Mouse (Mus musculus) bone marrow, adult 2 months (tissue): ENCODE measurements around the gene Cgnl1. TPM values are rescaled to one million over a fixed set of nuclear protein-coding genes. Genes with fewer than 3 reads are reported as not detected.

Experiments
- H3K27ac ChIP-seq: fragments of 200-500 bp; 2 replicates; pipeline ENCODE4 v1.5.1; 2012; ENCODE audit warnings: low read depth, mild to moderate bottlenecking, control low read depth, inconsistent platforms, low read length; ENCODE audit not compliant: control insufficient read depth, poor library complexity, insufficient read depth
- H3K4me1 ChIP-seq: fragments of 200-500 bp; 2 replicates; pipeline ENCODE4 v1.6.1; 2011; ENCODE audit warnings: low read length; ENCODE audit not compliant: control insufficient read depth, insufficient read depth
- H3K4me3 ChIP-seq: fragments of 200-500 bp; replicated peaks from 2 replicates; pipeline ENCODE3; 2011; ENCODE audit warnings: mild to moderate bottlenecking, low read depth, low read length, control low read depth; ENCODE audit not compliant: control insufficient read depth
- CTCF ChIP-seq: fragments of 200-500 bp; IDR thresholded peaks from 2 replicates; pipeline ENCODE4 v1.5.1; 2011; ENCODE audit warnings: low read length, control low read depth; ENCODE audit not compliant: control insufficient read depth, insufficient read depth
- POLR2A ChIP-seq: fragments of 200-500 bp; IDR thresholded peaks from 2 replicates; pipeline ENCODE4 v1.6.1; 2011; ENCODE audit warnings: low read depth, mild to moderate bottlenecking, control low read depth, low read length, borderline replicate concordance; ENCODE audit not compliant: control insufficient read depth
- WGBS: fragments of 180-500 bp; shearing (Covaris S2); methylation state at CpG from one replicate; pipeline ENCODE4 v1.1.7; 2018; 5-methylcytosine and 5-hydroxymethylcytosine counted together
- polyA plus RNA-seq: library from polyadenylated mRNA; stranded (reverse); fragments of >200 nt; gene quantifications from 2 replicates; pipeline ENCODE4 v1.2.4, GENCODE M21; 2011; ENCODE audit warnings: low replicate concordance; ENCODE audit not compliant: missing spikeins, insufficient read depth, insufficient read length

The Cgnl1 gene
- polyA plus RNA-seq, 1 experiment, result 2.4 TPM

GRCm38 (mm10) chr9:71726121-71726520 is 45.3 kb downstream of the Cgnl1 start:
- no peak for TF ChIP-seq POLR2A
- TF ChIP-seq CTCF, result no peak
- WGBS, result 77% methylated on average over 3 of the region's 3 CpGs
- H3K4me1 ChIP-seq, result no peaks in the 10 kb centered on the region
- no peak overlapping the region for H3K27ac ChIP-seq
- H3K4me3 ChIP-seq, result no peak overlapping the region

GRCm38 (mm10) chr9:71722366-71722765 is 49.0 kb downstream of the Cgnl1 start:
- Histone ChIP-seq H3K4me3 (no peak overlapping the region), H3K4me1 (no peaks in the 10 kb centered on the region), H3K27ac (no peak overlapping the region)
- no peak for TF ChIP-seq POLR2A
- no peak for TF ChIP-seq CTCF
- WGBS, result 56% methylated on average over 3 of the region's 3 CpGs

GRCm38 (mm10) chr9:71716995-71717394 is 54.4 kb downstream of the Cgnl1 start:
- no peaks in the 10 kb centered on the region for H3K4me1 ChIP-seq
- no peak overlapping the region for H3K4me3 ChIP-seq
- H3K27ac ChIP-seq, result no peak overlapping the region
- WGBS, result 79% methylated on average over 5 of the region's 5 CpGs
- TF ChIP-seq CTCF (no peak), POLR2A (no peak)

- H3K27ac ChIP-seq, result no peak overlapping the region
- no peaks in the 10 kb centered on the region for H3K4me1 ChIP-seq
- no peak overlapping the region for H3K4me3 ChIP-seq
- TF ChIP-seq POLR2A (no peak), CTCF (no peak)
- 76% methylated on average over 10 of the region's 10 CpGs for WGBS
These were observed 60.6 kb downstream of the Cgnl1 start for GRCm38 (mm10) chr9:71710776-71711175.

GRCm38 (mm10) chr9:71709199-71709598 is 62.2 kb downstream of the Cgnl1 start:
- WGBS, result 54% methylated on average over 11 of the region's 11 CpGs
- TF ChIP-seq POLR2A (no peak), CTCF (no peak)
- Histone ChIP-seq H3K4me1 (no peaks in the 10 kb centered on the region; the same call in 1 of the 2 replicates), H3K27ac (no peak overlapping the region), H3K4me3 (no peak overlapping the region)

GRCm38 (mm10) chr9:71707989-71708388 is 63.4 kb downstream of the Cgnl1 start:
- Histone ChIP-seq H3K4me1 (no peaks in the 10 kb centered on the region; the same call in 1 of the 2 replicates), H3K27ac (no peak overlapping the region), H3K4me3 (no peak overlapping the region)
- TF ChIP-seq POLR2A (no peak), CTCF (no peak)
- 65% methylated on average over 7 of the region's 7 CpGs for WGBS

- WGBS, result 85% methylated on average over 13 of the region's 13 CpGs
- H3K4me3 ChIP-seq, result no peak overlapping the region
- TF ChIP-seq POLR2A (no peak), CTCF (no peak)
- H3K27ac ChIP-seq, result no peak overlapping the region
- H3K4me1 ChIP-seq, result no peaks in the 10 kb centered on the region; the same call in 1 of the 2 replicates
These were observed 66.9 kb downstream of the Cgnl1 start for GRCm38 (mm10) chr9:71704332-71705014.

- H3K4me3 ChIP-seq, result no peak overlapping the region
- whole genome bisulfite sequencing, result 83% methylated on average over 5 of the region's 5 CpGs
- no peak overlapping the region for H3K27ac ChIP-seq
- TF ChIP-seq POLR2A (no peak), CTCF (no peak)
- H3K4me1 ChIP-seq, result no peaks in the 10 kb centered on the region; the same call in 1 of the 2 replicates
These were observed 72.3 kb downstream of the Cgnl1 start for GRCm38 (mm10) chr9:71699087-71699486.
